Mouse (Mus musculus) stomach, postnatal 0 days (tissue): ENCODE measurements around the gene Stard3. TPM values are rescaled to one million over a fixed set of nuclear protein-coding genes. Genes with fewer than 3 reads are reported as not detected.

ENCODE experiments used
- ATAC-seq: fragments of 200-750 bp; cut with Nextera tagmentation; 2 replicates; pipeline ENCODE4 v1.8.0; 2017; ENCODE audit not compliant: low FRiP score, low TSS enrichment
- DNase-seq: peaks from one replicate; pipeline ENCODE4 v3.0.0-alpha.2; 2016; ENCODE audit warnings: low spot score
- H3K27ac ChIP-seq: fragments of 300-500 bp; sonication (generic); replicated peaks from 2 replicates; pipeline ENCODE4 v1.5.1; 2014; ENCODE audit warnings: mild to moderate bottlenecking, control low read depth
- H3K27me3 ChIP-seq: fragments of 300-500 bp; sonication (generic); 2 replicates; pipeline ENCODE4 v1.6.1; 2014; ENCODE audit warnings: low read length; ENCODE audit not compliant: control insufficient read depth, insufficient read depth
- H3K36me3 ChIP-seq: fragments of 300-500 bp; sonication (generic); 2 replicates; pipeline ENCODE4 v1.6.1; 2014; ENCODE audit warnings: low read length, mixed read lengths; ENCODE audit not compliant: control insufficient read depth, insufficient read depth
- H3K4me1 ChIP-seq: fragments of 300-500 bp; sonication (generic); replicated peaks from 2 replicates; pipeline ENCODE4 v1.6.1; 2014; ENCODE audit warnings: antibody characterized with exemption; ENCODE audit not compliant: control insufficient read depth, insufficient read depth
- H3K4me2 ChIP-seq: fragments of 300-500 bp; sonication (generic); replicated peaks from 2 replicates; pipeline ENCODE4 v1.6.1; 2014; ENCODE audit warnings: low read depth, mild to moderate bottlenecking, control low read depth, moderate library complexity
- H3K4me3 ChIP-seq: fragments of 300-500 bp; sonication (generic); 2 replicates; pipeline ENCODE4 v1.5.1; 2014; ENCODE audit warnings: low read depth, low read length, control low read depth
- H3K9ac ChIP-seq: fragments of 300-500 bp; sonication (generic); 2 replicates; pipeline ENCODE4 v1.6.1; 2014; ENCODE audit warnings: mild to moderate bottlenecking, low read length, control low read depth, mixed read lengths
- H3K9me3 ChIP-seq: fragments of 300-500 bp; sonication (generic); 2 replicates; pipeline ENCODE4 v1.6.1; 2016; ENCODE audit warnings: low read length; ENCODE audit not compliant: control insufficient read depth
- CTCF ChIP-seq: IDR thresholded peaks from 2 replicates; pipeline ENCODE4 v1.5.1; 2016; ENCODE audit warnings: antibody characterized with exemption, low read depth, mild to moderate bottlenecking, moderate library complexity
- EP300 ChIP-seq: optimal IDR thresholded peaks from 2 replicates; pipeline ENCODE3; 2016; ENCODE audit warnings: antibody characterized with exemption
- WGBS: fragments of 180-500 bp; shearing (Covaris S2); extraction: QIAGEN DNeasy Blood & Tissue Kit; methylation state at CpG from one replicate; pipeline ENCODE4 v1.1.7; 2014; 5-methylcytosine and 5-hydroxymethylcytosine counted together
- polyA plus RNA-seq: library from polyadenylated mRNA; unstranded; fragments of >200 nt; fragmentation: Nextera tagmentation; extraction: Ambion mirVana; gene quantifications from 2 replicates; pipeline ENCODE4 v1.2.1, GENCODE M21; 2015

The Stard3 gene
- polyA plus RNA-seq, 1 experiment from 2014 or later, result 24.9 TPM

GRCm38 (mm10) chr11:98354445-98354844, 3.7 kb upstream of the Stard3 start:
- no peak for TF ChIP-seq EP300
- no peak for TF ChIP-seq CTCF

GRCm38 (mm10) chr11:98355732-98356299, 2.4 kb upstream of the Stard3 start:
- WGBS, result 20% methylated on average over 6 of the region's 6 CpGs
- Histone ChIP-seq H3K27ac (peak overlapping the region; percentile 94), H3K4me3 (no peak overlapping the region), H3K27me3 (peaks cover under 1% of the 10 kb centered on the region; the same call in 1 of the 2 replicates), H3K4me2 (no peak overlapping the region), H3K9ac (no peak overlapping the region), H3K36me3 (no peaks in the 10 kb centered on the region), H3K9me3 (no peaks in the 10 kb centered on the region), H3K4me1 (peaks cover 7% of the 10 kb centered on the region)
- peak; percentile 44 for DNase-seq
- ATAC-seq, result no peak
- TF ChIP-seq CTCF, result peak; percentile 86
- TF ChIP-seq EP300, result no peak

More at GRCm38 (mm10) chr11:98354445-98354844, 3.7 kb upstream of the Stard3 start:
- Histone ChIP-seq H3K4me1 (peaks cover 7% of the 10 kb centered on the region), H3K4me2 (no peak overlapping the region), H3K27me3 (peaks cover 3% of the 10 kb centered on the region; the same call in 1 of the 2 replicates), H3K9ac (no peak overlapping the region), H3K27ac (no peak overlapping the region), H3K4me3 (no peak overlapping the region), H3K9me3 (no peaks in the 10 kb centered on the region), H3K36me3 (no peaks in the 10 kb centered on the region)
- no peak for DNase-seq
- ATAC-seq, result no peak
- WGBS, result 70% methylated on average over 14 of the region's 14 CpGs

DNA sequence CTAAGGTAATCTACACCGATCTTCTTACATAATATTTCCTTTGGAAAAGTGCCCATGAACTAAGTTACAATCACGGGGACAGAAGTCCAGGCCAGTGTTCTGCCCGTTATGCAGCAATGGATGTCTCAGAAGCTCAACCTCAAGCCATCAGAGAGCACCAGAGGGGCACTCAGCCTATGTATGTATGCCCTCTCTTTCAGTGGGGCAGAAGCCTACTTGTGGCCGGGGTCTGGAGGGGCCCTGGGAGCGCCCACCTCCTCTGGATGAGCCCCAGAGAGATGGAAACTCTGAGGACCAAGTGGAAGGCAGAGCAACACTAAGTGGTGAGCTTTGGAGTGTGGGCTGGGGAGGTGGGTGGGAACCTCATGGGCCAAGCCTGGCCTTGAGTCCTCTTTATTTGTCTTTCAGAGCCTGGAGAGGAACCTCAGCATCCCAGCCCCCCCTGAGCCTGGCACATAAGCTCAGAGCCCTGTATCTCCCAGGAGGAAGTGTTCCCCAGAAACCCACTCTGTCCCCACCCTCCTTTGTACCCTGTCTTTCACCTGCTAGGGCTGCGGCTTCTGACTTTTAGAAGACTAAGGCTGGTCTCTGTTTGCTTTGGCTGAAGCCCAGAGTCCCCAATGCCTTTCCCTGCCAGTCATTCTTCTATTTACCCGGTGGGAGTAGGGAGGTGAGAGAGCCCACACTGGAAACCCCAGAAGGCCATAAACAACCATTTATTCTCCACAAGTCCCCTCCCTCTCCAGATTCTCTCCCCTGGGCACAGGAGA, 1.4 kb upstream of the Stard3 start:
- no peak for TF ChIP-seq CTCF
- no peak for TF ChIP-seq EP300
- peak; percentile 33 for ATAC-seq
- no peaks in the 10 kb centered on the region for H3K9me3 ChIP-seq
- DNase-seq, result peak; percentile 79
- H3K27me3 ChIP-seq, result no peaks in the 10 kb centered on the region
- H3K36me3 ChIP-seq, result no peaks in the 10 kb centered on the region
- peaks cover 7% of the 10 kb centered on the region for H3K4me1 ChIP-seq
- 59% methylated on average over 7 of the region's 7 CpGs for WGBS
- H3K27ac ChIP-seq, result peak overlapping the region; percentile 94
- no peak overlapping the region for H3K4me3 ChIP-seq
- 0 out of 2 replicates have a peak overlapping the region, but pooled peaks have one; percentile 72 for H3K4me2 ChIP-seq
- H3K9ac ChIP-seq, result no peak overlapping the region

DNA sequence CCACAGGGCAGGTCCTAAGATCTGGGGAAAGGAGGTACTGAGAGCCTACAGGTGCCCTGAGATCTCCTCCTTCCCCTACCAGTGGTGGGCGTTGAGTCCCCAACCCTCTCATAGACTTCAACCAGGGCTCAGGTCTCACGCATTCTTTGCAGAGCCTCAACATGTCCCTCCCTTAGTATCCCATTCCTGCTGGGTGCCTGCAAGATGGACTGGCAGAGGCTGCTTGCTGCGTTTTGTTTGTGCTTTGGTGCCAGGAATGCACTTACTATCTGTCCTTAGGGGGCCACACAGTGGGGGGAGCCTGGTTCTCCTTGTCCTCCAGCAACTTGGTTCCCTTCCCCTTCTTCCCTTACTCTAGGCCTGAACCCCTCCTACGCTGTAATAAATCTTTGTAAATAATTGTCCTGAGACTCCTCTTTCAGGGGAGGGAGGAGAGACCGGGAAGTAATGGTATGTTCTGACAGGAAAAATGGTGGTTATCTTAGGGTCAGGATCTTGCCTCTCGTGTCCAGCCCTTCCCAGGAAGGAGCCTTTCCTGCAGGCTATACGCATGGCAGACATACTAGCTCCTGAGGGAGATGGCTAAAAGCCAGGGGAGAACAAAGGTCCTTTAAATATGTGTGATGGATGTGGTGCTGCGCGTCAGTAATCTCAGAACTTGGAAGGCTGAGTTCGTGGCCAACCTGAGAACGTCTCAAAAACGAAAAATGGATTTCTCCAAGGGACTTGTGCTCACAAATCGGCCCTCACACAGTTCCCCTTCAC, 590 bp upstream of the Stard3 start:
- Histone ChIP-seq H3K9me3 (no peaks in the 10 kb centered on the region), H3K4me3 (peak overlapping the region; percentile 70), H3K4me1 (peaks cover 9% of the 10 kb centered on the region), H3K36me3 (no peaks in the 10 kb centered on the region), H3K27ac (peak overlapping the region; percentile 94), H3K27me3 (no peaks in the 10 kb centered on the region), H3K4me2 (peak overlapping the region; percentile 72), H3K9ac (peak overlapping the region; percentile 53)
- peak; percentile 41 for ATAC-seq
- TF ChIP-seq CTCF (no peak), EP300 (no peak)
- WGBS, result 4% methylated on average over 13 of the region's 13 CpGs
- no peak for DNase-seq

DNA sequence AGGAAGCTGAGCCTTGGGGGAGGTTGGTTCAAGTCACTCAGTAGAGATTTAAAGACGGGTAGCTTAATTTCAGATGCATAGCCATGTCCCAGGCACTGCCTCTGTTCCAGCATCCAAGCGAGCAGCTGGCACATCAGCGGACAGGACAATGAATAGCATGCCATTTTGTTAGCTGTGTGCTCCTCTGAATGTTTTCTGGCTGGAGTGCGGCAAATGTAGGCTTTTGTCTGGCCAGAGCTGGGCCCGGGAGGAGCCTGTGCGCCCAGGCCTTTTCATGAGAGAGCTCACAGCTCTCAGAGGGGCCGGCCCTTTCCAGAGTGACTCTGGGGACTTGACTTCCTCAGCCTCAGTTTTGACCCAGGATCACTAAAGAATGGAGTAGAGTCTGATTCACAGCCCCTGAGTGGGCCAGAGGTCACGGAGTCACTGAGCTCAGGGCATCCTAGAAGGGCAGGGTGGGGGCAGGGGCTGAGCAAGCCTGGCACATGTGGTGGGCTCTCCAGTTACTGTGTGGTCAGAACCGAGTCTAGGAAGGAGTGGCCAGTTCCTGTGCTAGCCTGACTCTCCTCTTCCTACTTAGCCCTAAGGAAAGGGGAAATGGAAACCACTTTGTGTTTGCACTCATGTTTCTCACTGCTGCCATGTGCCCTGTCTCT, 2.8 kb downstream of the Stard3 start:
- DNase-seq (no peak), ATAC-seq (no peak)
- H3K36me3 ChIP-seq, result no peaks in the 10 kb centered on the region
- H3K4me3 ChIP-seq, result no peak overlapping the region
- 60% methylated on average over 9 of the region's 9 CpGs for WGBS
- H3K27me3 ChIP-seq, result no peaks in the 10 kb centered on the region
- peak overlapping the region; percentile 4; the same call in 1 of the 2 replicates for H3K9ac ChIP-seq
- peak overlapping the region; percentile 3; the same call in 1 of the 2 replicates for H3K4me2 ChIP-seq
- peaks cover 9% of the 10 kb centered on the region for H3K4me1 ChIP-seq
- TF ChIP-seq CTCF (no peak), EP300 (no peak)
- peak overlapping the region; percentile 41; the same call in 1 of the 2 replicates for H3K27ac ChIP-seq
- H3K9me3 ChIP-seq, result no peaks in the 10 kb centered on the region
